Mouse (Mus musculus): Measurements from ENCODE around the gene Lgals8. TPM values are rescaled to one million over a fixed set of nuclear protein-coding genes. Genes with fewer than 3 reads are reported as not detected.

Lgals8 gene
- polyA plus RNA-seq, 1 experiment from 2014 or later, result 28.4 TPM

DNA sequence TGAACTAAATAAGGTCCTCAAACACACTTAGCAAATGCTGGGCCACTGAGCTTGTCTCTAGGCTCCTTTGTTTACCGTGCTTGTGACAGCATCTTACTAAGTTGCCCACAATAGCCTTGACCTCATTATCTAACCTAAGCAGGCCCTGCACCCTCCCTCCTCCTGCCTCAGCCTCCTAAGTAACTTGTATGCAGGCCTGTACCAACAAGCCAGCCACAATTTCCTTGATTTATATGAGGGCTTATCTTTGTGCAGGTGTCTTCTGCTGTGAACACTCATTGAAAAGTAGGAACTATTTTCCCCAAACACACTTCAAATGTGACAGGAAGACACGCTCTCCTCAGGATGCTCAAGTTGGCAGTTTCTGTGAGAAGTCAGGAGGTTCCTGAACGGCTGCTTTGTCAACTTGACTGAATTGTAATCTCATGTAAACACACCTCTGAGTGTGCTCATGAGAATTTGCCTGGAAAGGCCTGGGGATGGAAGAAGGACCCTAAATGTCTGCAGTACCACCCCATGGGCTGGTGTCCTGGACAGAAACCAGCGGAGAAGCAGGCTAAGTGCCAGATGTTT is 38.0 kb upstream of the Lgals8 start:
- no peaks in the 10 kb centered on the region for H3K27me3 ChIP-seq (replicated peaks; ENCODE audit: insufficient read depth, low read length)
- no peak overlapping the region for H3K4me2 ChIP-seq (replicated peaks; ENCODE audit: low read depth, low read length)
- H3K9ac ChIP-seq (replicated peaks; ENCODE audit: low read depth), result no peak overlapping the region
- H3K9me3 ChIP-seq (ENCODE audit: low read length), result no peaks in the 10 kb centered on the region
- H3K4me3 ChIP-seq (ENCODE audit: low read depth, low read length), result no peak overlapping the region
- H3K27ac ChIP-seq (ENCODE audit: low read length), result no peak overlapping the region
- no peak for DNase-seq (ENCODE audit: low spot score)
- no peak for ATAC-seq
- TF ChIP-seq CTCF (IDR thresholded peaks at IDR 0.05) (no peak), EP300 (IDR thresholded peaks at IDR 0.05) (no peak)
- H3K36me3 ChIP-seq (ENCODE audit: insufficient read depth, low read length), result no peaks in the 10 kb centered on the region
- no peaks in the 10 kb centered on the region for H3K4me1 ChIP-seq (ENCODE audit: insufficient read depth, low read depth, low read length)
- WGBS, result 29% methylated on average over 4 of the region's 4 CpGs

DNA sequence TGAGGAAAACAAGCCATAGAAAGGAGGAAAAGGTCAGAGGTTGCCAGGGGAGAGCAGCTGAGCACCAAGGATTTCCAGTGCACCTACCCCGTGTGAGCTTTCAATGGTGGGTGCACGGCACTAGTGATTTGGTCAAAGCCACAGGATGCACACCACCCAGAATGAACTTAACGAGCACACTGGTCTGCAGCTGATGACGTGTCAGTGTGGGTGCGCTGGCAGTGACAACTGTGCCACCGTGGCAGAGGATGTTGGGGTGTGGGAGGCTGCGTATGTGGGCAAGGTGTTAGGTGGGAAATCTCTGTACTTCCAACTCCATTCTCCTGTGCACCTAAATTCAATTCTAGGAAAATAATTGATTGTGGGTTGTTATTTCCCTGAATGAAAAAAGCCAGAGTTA is 34.4 kb upstream of the Lgals8 start:
- no peaks in the 10 kb centered on the region for H3K4me1 ChIP-seq (ENCODE audit: insufficient read depth, low read depth, low read length)
- no peak overlapping the region for H3K9ac ChIP-seq (replicated peaks; ENCODE audit: low read depth)
- no peak overlapping the region for H3K4me2 ChIP-seq (replicated peaks; ENCODE audit: low read depth, low read length)
- DNase-seq (ENCODE audit: low spot score) (no peak), ATAC-seq (no peak)
- WGBS, result 88% methylated on average over 7 of the region's 7 CpGs
- no peaks in the 10 kb centered on the region for H3K9me3 ChIP-seq (ENCODE audit: low read length)
- H3K27ac ChIP-seq (ENCODE audit: low read length), result no peak overlapping the region
- no peak for TF ChIP-seq CTCF (IDR thresholded peaks at IDR 0.05)
- TF ChIP-seq EP300 (IDR thresholded peaks at IDR 0.05), result no peak
- no peaks in the 10 kb centered on the region for H3K36me3 ChIP-seq (ENCODE audit: insufficient read depth, low read length)
- H3K4me3 ChIP-seq (ENCODE audit: low read depth, low read length), result no peak overlapping the region
- H3K27me3 ChIP-seq (replicated peaks; ENCODE audit: insufficient read depth, low read length), result no peaks in the 10 kb centered on the region

DNA sequence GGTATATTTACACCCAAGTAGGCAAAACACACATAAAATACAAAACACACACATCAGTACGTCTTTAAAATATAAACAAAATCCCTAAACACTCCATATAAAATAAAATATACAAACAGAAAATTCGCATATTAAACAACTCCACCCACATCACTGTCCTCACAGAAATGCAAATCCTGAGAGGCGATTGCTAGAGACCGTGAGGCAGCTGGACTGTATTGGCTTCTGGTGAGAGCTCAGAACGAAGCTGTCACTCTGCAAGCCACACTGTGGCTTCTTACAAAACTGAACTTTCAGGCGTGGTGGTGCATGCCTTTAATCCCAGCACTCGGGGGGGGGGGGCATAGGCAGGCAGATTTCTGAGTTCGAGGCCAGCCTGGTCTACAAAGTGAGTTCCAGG is 33.1 kb upstream of the Lgals8 start:
- no peak for DNase-seq (ENCODE audit: low spot score)
- no peak for ATAC-seq
- no peak overlapping the region for H3K27ac ChIP-seq (ENCODE audit: low read length)
- no peak for TF ChIP-seq CTCF (IDR thresholded peaks at IDR 0.05)
- no peak for TF ChIP-seq EP300 (IDR thresholded peaks at IDR 0.05)
- H3K4me3 ChIP-seq (ENCODE audit: low read depth, low read length), result no peak overlapping the region
- no peaks in the 10 kb centered on the region for H3K27me3 ChIP-seq (replicated peaks; ENCODE audit: insufficient read depth, low read length)
- H3K36me3 ChIP-seq (ENCODE audit: insufficient read depth, low read length), result no peaks in the 10 kb centered on the region
- WGBS, result 43% methylated on average over 8 of the region's 8 CpGs
- H3K4me2 ChIP-seq (replicated peaks; ENCODE audit: low read depth, low read length), result no peak overlapping the region
- no peaks in the 10 kb centered on the region for H3K9me3 ChIP-seq (ENCODE audit: low read length)
- H3K4me1 ChIP-seq (ENCODE audit: insufficient read depth, low read depth, low read length), result no peaks in the 10 kb centered on the region
- H3K9ac ChIP-seq (replicated peaks; ENCODE audit: low read depth), result no peak overlapping the region

DNA sequence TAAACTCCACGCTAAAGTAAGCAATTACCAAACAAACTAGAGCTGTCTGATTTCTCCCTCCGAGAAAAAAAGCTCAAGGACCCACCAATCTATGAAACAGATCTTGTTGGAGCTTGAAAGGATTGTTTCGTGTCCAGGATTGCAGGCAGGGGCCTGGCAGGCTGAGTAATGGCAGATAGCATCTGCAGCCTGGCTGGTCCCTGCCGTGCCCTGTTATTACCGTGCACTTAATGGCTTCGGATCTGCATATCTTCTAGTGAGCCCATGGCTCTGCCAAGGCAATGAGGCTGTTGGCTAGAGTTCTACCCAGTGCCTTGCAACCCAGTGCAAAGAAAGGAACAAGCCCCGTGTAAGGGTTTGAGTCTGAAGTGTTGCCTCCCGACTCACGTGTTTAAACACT is 30.0 kb upstream of the Lgals8 start:
- Histone ChIP-seq H3K36me3 (ENCODE audit: insufficient read depth, low read length) (no peaks in the 10 kb centered on the region), H3K27ac (ENCODE audit: low read length) (no peak overlapping the region), H3K9ac (replicated peaks; ENCODE audit: low read depth) (no peak overlapping the region), H3K27me3 (replicated peaks; ENCODE audit: insufficient read depth, low read length) (no peaks in the 10 kb centered on the region), H3K4me3 (ENCODE audit: low read depth, low read length) (no peak overlapping the region), H3K9me3 (ENCODE audit: low read length) (no peaks in the 10 kb centered on the region), H3K4me2 (replicated peaks; ENCODE audit: low read depth, low read length) (no peak overlapping the region), H3K4me1 (ENCODE audit: insufficient read depth, low read depth, low read length) (no peaks in the 10 kb centered on the region)
- 89% methylated on average over 9 of the region's 9 CpGs for WGBS
- no peak for DNase-seq (ENCODE audit: low spot score)
- TF ChIP-seq EP300 (IDR thresholded peaks at IDR 0.05) (no peak), CTCF (IDR thresholded peaks at IDR 0.05) (no peak)
- no peak for ATAC-seq

DNA sequence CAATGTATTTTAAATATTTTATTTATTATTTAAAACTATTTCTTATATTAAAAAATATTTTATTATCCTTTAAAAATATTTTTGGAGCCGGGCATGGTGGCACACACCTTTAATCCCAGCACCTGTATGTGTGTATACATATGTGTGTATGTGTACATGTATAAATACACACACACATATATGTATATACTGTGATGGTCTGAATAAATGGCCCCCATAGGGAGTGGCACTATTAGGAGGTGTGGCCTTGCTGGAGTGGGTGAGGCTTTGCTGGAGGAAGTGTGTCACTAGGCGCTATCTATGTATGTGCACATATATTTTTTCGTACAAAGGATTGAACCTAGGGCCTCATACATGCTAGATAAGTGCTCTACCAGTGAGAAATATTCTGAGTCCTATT is 27.8 kb upstream of the Lgals8 start:
- Histone ChIP-seq H3K4me3 (ENCODE audit: low read depth, low read length) (no peak overlapping the region), H3K27ac (ENCODE audit: low read length) (no peak overlapping the region), H3K9me3 (ENCODE audit: low read length) (no peaks in the 10 kb centered on the region), H3K4me2 (replicated peaks; ENCODE audit: low read depth, low read length) (no peak overlapping the region), H3K27me3 (replicated peaks; ENCODE audit: insufficient read depth, low read length) (no peaks in the 10 kb centered on the region), H3K9ac (replicated peaks; ENCODE audit: low read depth) (no peak overlapping the region), H3K4me1 (ENCODE audit: insufficient read depth, low read depth, low read length) (no peaks in the 10 kb centered on the region), H3K36me3 (ENCODE audit: insufficient read depth, low read length) (no peaks in the 10 kb centered on the region)
- 88% methylated on average over 3 of the region's 3 CpGs for WGBS
- ATAC-seq, result no peak
- TF ChIP-seq CTCF (IDR thresholded peaks at IDR 0.05) (no peak), EP300 (IDR thresholded peaks at IDR 0.05) (no peak)
- no peak for DNase-seq (ENCODE audit: low spot score)

DNA sequence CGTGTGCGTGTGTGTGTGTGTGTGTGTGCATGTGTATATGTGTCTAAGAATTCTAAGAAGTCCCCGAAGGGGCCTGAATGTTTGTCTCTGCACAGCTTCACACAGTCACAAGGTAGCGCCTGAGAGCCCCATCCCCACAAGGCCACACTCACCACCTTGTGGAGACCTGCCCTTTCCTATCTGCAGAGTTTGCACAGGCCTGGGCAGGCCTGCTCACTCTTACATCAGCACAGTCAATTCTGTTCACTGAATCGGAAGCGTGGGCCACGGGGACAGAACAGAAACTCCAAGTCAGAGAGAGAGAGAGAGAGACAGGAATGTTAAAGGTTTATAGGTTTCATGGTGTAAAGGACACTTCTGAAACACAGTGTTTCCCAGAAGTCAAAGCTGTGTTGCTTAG is 20.9 kb upstream of the Lgals8 start:
- Histone ChIP-seq H3K4me1 (ENCODE audit: insufficient read depth, low read depth, low read length) (no peaks in the 10 kb centered on the region), H3K4me2 (replicated peaks; ENCODE audit: low read depth, low read length) (no peak overlapping the region), H3K4me3 (ENCODE audit: low read depth, low read length) (no peak overlapping the region), H3K36me3 (ENCODE audit: insufficient read depth, low read length) (no peaks in the 10 kb centered on the region), H3K9ac (replicated peaks; ENCODE audit: low read depth) (no peak overlapping the region), H3K9me3 (ENCODE audit: low read length) (no peaks in the 10 kb centered on the region), H3K27ac (ENCODE audit: low read length) (no peak overlapping the region), H3K27me3 (replicated peaks; ENCODE audit: insufficient read depth, low read length) (no peaks in the 10 kb centered on the region)
- ATAC-seq, result no peak
- TF ChIP-seq CTCF (IDR thresholded peaks at IDR 0.05) (no peak), EP300 (IDR thresholded peaks at IDR 0.05) (no peak)
- DNase-seq (ENCODE audit: low spot score), result no peak
- 83% methylated on average over 7 of the region's 7 CpGs for WGBS

DNA sequence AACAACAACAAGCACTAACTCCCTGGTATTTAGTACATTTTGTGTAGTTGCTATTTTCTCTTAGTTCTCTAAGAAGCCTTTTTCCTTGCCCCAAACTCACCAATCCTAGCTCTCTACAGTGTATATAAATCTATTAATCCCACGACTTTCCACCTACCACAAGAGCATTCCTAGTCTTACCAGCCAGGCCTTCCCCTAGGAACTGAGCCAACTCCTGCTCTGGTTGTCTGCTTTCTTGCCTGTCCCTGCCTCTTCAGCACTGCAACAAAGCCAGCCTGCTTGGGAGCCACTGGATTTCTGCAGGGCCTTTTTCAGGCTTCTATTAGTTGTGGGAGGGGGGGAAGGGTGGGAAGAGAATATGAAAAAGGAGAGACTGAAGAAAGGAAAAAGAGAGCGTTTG is 20.5 kb upstream of the Lgals8 start:
- no peak overlapping the region for H3K4me3 ChIP-seq (ENCODE audit: low read depth, low read length)
- H3K4me1 ChIP-seq (ENCODE audit: insufficient read depth, low read depth, low read length), result no peaks in the 10 kb centered on the region
- H3K27ac ChIP-seq (ENCODE audit: low read length), result no peak overlapping the region
- ATAC-seq, result no peak
- no peak for TF ChIP-seq CTCF (IDR thresholded peaks at IDR 0.05)
- TF ChIP-seq EP300 (IDR thresholded peaks at IDR 0.05), result no peak
- no peaks in the 10 kb centered on the region for H3K9me3 ChIP-seq (ENCODE audit: low read length)
- no peaks in the 10 kb centered on the region for H3K36me3 ChIP-seq (ENCODE audit: insufficient read depth, low read length)
- no peak overlapping the region for H3K4me2 ChIP-seq (replicated peaks; ENCODE audit: low read depth, low read length)
- H3K9ac ChIP-seq (replicated peaks; ENCODE audit: low read depth), result no peak overlapping the region
- H3K27me3 ChIP-seq (replicated peaks; ENCODE audit: insufficient read depth, low read length), result no peaks in the 10 kb centered on the region
- WGBS, result 62% methylated on average over 2 of the region's 2 CpGs
- no peak for DNase-seq (ENCODE audit: low spot score)

Data from lung, postnatal 0 days (tissue).